Mouse (Mus musculus): ENCODE measurements at regions not wholly inside any gene's neighbourhood (a gene's known extent, or its start where the extent isn't known, plus 50 kb on each side); places are given as distances from the start of the nearest gene placed in this dataset.

- H3K27ac ChIP-seq (ENCODE audit: insufficient read depth, low read length): no peak overlapping the region
- TF ChIP-seq POLR2A (IDR thresholded peaks at IDR 0.05; ENCODE audit: borderline replicate concordance, insufficient read depth, low read length): no peak
- no peak overlapping the region for H3K4me3 ChIP-seq (replicated peaks; ENCODE audit: insufficient read depth, low read depth, low read length)
- H3K4me1 ChIP-seq (ENCODE audit: control insufficient read depth, insufficient read depth, low read length): peaks cover 6% of the 10 kb centered on the region; the same call in 1 of the 2 replicates
- no peak for DNase-seq
- H3K27me3 ChIP-seq (ENCODE audit: control insufficient read depth, insufficient read depth, low read length): no peaks in the 10 kb centered on the region
- WGBS: 45% methylated on average over 6 of the region's 6 CpGs
Measured at GRCm38 (mm10) chr7:129789461-129789860, 197.8 kb downstream of the Wdr11 start.

- Histone ChIP-seq H3K4me1 (ENCODE audit: control insufficient read depth, insufficient read depth, low read length) (peaks cover 6% of the 10 kb centered on the region; the same call in 1 of the 2 replicates), H3K4me3 (replicated peaks; ENCODE audit: insufficient read depth, low read depth, low read length) (no peak overlapping the region), H3K27ac (ENCODE audit: insufficient read depth, low read length) (no peak overlapping the region), H3K27me3 (ENCODE audit: control insufficient read depth, insufficient read depth, low read length) (no peaks in the 10 kb centered on the region)
- TF ChIP-seq CTCF (IDR thresholded peaks at IDR 0.05; ENCODE audit: borderline replicate concordance, insufficient read depth, low read depth, low read length) (no peak), POLR2A (IDR thresholded peaks at IDR 0.05; ENCODE audit: borderline replicate concordance, insufficient read depth, low read length) (no peak)
- no peak for DNase-seq
- 83% methylated on average over 6 of the region's 6 CpGs for WGBS
Measured at GRCm38 (mm10) chr7:129790590-129791449, 199.2 kb downstream of the Wdr11 start.

DNA sequence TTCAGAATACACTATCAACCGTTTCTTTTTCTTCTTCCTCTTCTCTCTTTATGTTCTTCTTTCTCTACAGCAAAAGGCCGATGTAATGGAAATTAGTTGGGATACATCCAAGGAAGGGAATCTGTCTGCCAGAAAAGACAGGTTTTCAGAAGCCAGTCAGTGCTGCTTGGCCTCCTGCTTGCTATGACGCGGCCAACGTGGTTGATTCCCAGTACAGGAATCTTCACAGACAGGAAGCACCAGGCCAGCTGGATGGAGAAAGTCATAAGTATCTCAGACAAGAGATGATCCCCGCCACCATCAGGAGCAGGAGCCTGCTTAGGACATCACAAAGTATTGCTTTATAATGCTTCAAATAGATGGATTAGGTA, 199.8 kb downstream of the Wdr11 start:
- Histone ChIP-seq H3K27me3 (ENCODE audit: control insufficient read depth, insufficient read depth, low read length) (no peaks in the 10 kb centered on the region), H3K4me1 (ENCODE audit: control insufficient read depth, insufficient read depth, low read length) (peaks cover 6% of the 10 kb centered on the region; the same call in 1 of the 2 replicates), H3K27ac (ENCODE audit: insufficient read depth, low read length) (no peak overlapping the region), H3K4me3 (replicated peaks; ENCODE audit: insufficient read depth, low read depth, low read length) (no peak overlapping the region)
- 21% methylated on average over 6 of the region's 6 CpGs for WGBS
- TF ChIP-seq CTCF (IDR thresholded peaks at IDR 0.05; ENCODE audit: borderline replicate concordance, insufficient read depth, low read depth, low read length): no peak
- TF ChIP-seq POLR2A (IDR thresholded peaks at IDR 0.05; ENCODE audit: borderline replicate concordance, insufficient read depth, low read length): no peak
- peak in 1 of 2 experiments; percentile 31 for DNase-seq

GRCm38 (mm10) chr7:129793733-129794132, 202.1 kb downstream of the Wdr11 start:
- DNase-seq: no peak
- Histone ChIP-seq H3K4me3 (replicated peaks; ENCODE audit: insufficient read depth, low read depth, low read length) (no peak overlapping the region), H3K27me3 (ENCODE audit: control insufficient read depth, insufficient read depth, low read length) (no peaks in the 10 kb centered on the region), H3K27ac (ENCODE audit: insufficient read depth, low read length) (no peak overlapping the region), H3K4me1 (ENCODE audit: control insufficient read depth, insufficient read depth, low read length) (peaks cover 4% of the 10 kb centered on the region; the same call in 1 of the 2 replicates)
- 97% methylated on average over 2 of the region's 2 CpGs for WGBS
- TF ChIP-seq POLR2A (IDR thresholded peaks at IDR 0.05; ENCODE audit: borderline replicate concordance, insufficient read depth, low read length) (no peak), CTCF (IDR thresholded peaks at IDR 0.05; ENCODE audit: borderline replicate concordance, insufficient read depth, low read depth, low read length) (no peak)

DNA sequence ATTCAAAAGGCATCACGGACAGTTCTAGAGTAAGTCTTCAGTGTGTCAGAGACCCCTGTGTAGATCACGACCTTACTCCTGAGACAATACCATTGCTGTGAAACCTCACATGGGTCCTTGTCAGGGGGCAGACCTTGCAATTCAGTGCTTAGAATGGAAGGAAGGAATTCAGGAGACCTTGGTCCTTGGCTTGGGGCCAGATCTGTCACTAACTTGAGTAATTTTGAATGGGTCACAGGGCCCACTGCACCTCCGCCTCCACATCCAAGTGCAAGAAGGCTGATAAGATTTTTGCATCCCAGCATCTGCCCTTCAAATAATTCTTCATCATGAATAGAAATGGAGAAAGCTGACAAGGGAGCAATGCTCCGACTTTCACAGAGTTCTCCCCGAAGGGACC, 202.6 kb downstream of the Wdr11 start:
- Histone ChIP-seq H3K27me3 (ENCODE audit: control insufficient read depth, insufficient read depth, low read length) (no peaks in the 10 kb centered on the region), H3K4me3 (replicated peaks; ENCODE audit: insufficient read depth, low read depth, low read length) (no peak overlapping the region), H3K4me1 (ENCODE audit: control insufficient read depth, insufficient read depth, low read length) (peaks cover 4% of the 10 kb centered on the region; the same call in 1 of the 2 replicates), H3K27ac (ENCODE audit: insufficient read depth, low read length) (no peak overlapping the region)
- no peak for TF ChIP-seq CTCF (IDR thresholded peaks at IDR 0.05; ENCODE audit: borderline replicate concordance, insufficient read depth, low read depth, low read length)
- no peak for TF ChIP-seq POLR2A (IDR thresholded peaks at IDR 0.05; ENCODE audit: borderline replicate concordance, insufficient read depth, low read length)
- DNase-seq: no peak
- 83% methylated on average over 5 of the region's 5 CpGs for WGBS

DNA sequence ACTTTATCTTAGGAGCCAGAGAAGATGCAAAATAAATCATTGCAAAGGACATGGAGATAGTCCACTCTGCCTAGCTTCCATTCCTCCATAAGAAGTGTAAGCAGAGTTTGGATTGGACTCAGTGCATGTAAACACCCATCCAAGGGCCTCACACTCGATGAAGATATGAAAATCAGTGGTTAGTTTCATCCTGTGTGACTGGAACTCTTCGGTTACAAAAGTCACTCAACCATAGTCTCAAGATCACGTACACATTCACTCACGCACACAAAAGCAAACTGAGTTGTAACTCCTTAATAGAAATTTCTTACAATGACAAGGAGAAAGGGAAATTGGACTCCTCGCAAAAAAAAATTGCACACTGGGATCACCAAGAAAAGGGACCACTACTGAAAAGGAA, 206.9 kb downstream of the Wdr11 start:
- Histone ChIP-seq H3K4me3 (replicated peaks; ENCODE audit: insufficient read depth, low read depth, low read length) (no peak overlapping the region), H3K27me3 (ENCODE audit: control insufficient read depth, insufficient read depth, low read length) (no peaks in the 10 kb centered on the region), H3K4me1 (ENCODE audit: control insufficient read depth, insufficient read depth, low read length) (no peaks in the 10 kb centered on the region), H3K27ac (ENCODE audit: insufficient read depth, low read length) (no peak overlapping the region)
- no peak for DNase-seq
- TF ChIP-seq POLR2A (IDR thresholded peaks at IDR 0.05; ENCODE audit: borderline replicate concordance, insufficient read depth, low read length) (no peak), CTCF (IDR thresholded peaks at IDR 0.05; ENCODE audit: borderline replicate concordance, insufficient read depth, low read depth, low read length) (no peak)
- WGBS: 91% methylated on average over 5 of the region's 5 CpGs

GRCm38 (mm10) chr7:129800461-129800867, 208.8 kb downstream of the Wdr11 start:
- Histone ChIP-seq H3K27ac (ENCODE audit: insufficient read depth, low read length) (no peak overlapping the region), H3K4me3 (replicated peaks; ENCODE audit: insufficient read depth, low read depth, low read length) (no peak overlapping the region), H3K4me1 (ENCODE audit: control insufficient read depth, insufficient read depth, low read length) (no peaks in the 10 kb centered on the region), H3K27me3 (ENCODE audit: control insufficient read depth, insufficient read depth, low read length) (no peaks in the 10 kb centered on the region)
- no peak for DNase-seq
- 72% methylated on average over 6 of the region's 6 CpGs for WGBS
- TF ChIP-seq POLR2A (IDR thresholded peaks at IDR 0.05; ENCODE audit: borderline replicate concordance, insufficient read depth, low read length) (no peak), CTCF (IDR thresholded peaks at IDR 0.05; ENCODE audit: borderline replicate concordance, insufficient read depth, low read depth, low read length) (no peak)

DNA sequence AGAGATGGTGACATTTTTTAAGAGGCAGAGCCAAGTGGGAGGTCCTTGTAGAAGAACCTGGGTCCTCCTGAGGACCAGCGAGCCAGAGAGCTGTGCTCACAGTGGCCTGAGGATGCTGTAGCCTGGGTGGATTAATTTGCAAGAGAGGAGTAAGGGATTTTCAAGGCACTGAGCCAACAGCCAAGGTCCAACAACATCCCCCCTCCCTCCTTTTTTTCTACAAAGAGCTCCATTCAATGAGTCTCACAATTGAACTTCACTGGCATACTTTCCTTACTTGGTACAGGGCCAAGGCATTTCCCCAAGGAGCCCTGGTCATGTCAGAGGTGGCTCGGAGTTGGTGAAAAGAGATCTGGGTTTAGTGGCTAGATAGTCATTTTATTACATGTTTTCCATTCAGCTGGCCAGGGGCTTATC, 209.8 kb downstream of the Wdr11 start:
- Histone ChIP-seq H3K27me3 (ENCODE audit: control insufficient read depth, insufficient read depth, low read length) (no peaks in the 10 kb centered on the region), H3K4me1 (ENCODE audit: control insufficient read depth, insufficient read depth, low read length) (no peaks in the 10 kb centered on the region), H3K4me3 (replicated peaks; ENCODE audit: insufficient read depth, low read depth, low read length) (no peak overlapping the region), H3K27ac (ENCODE audit: insufficient read depth, low read length) (no peak overlapping the region)
- 18% methylated on average over 2 of the region's 2 CpGs for WGBS
- no peak for DNase-seq
- TF ChIP-seq POLR2A (IDR thresholded peaks at IDR 0.05; ENCODE audit: borderline replicate concordance, insufficient read depth, low read length) (no peak), CTCF (IDR thresholded peaks at IDR 0.05; ENCODE audit: borderline replicate concordance, insufficient read depth, low read depth, low read length) (no peak)
